Mouse (Mus musculus): Measurements from ENCODE around the gene Nudt4.

GRCm38 (mm10) chr10:95561616-95562015 is 2.3 kb downstream of the Nudt4 start:
- no peak for TF ChIP-seq ZNF384 (IDR thresholded peaks at IDR 0.05; ENCODE audit: low read depth, low read length)
- TF ChIP-seq ZC3H11A (IDR thresholded peaks at IDR 0.05; ENCODE audit: borderline replicate concordance, low read depth, low read length): no peak
- no peak for TF ChIP-seq CHD2 (IDR thresholded peaks at IDR 0.05; ENCODE audit: low read depth, low read length)
- no peak for TF ChIP-seq MAFK (IDR thresholded peaks at IDR 0.05; ENCODE audit: insufficient read depth, low read depth, low read length)
